Mouse (Mus musculus) hindbrain, postnatal 0 days (tissue): ENCODE results near the gene Shb. TPM values are rescaled to one million over a fixed set of nuclear protein-coding genes. Genes with fewer than 3 reads are reported as not detected.

Experiments
- ATAC-seq: fragments of 200-750 bp; cut with Nextera tagmentation; 2 replicates; pipeline ENCODE4 v1.8.0; 2017; ENCODE audit warnings: mild to moderate bottlenecking, moderate TSS enrichment, moderate library complexity
- DNase-seq: peaks from one replicate; pipeline ENCODE4 v3.0.0-alpha.2; 2015; ENCODE audit warnings: low spot score
- H3K27ac ChIP-seq: fragments of 300-500 bp; sonication (generic); 2 replicates; pipeline ENCODE4 v1.5.1; 2014; ENCODE audit warnings: mild to moderate bottlenecking
- H3K27me3 ChIP-seq: fragments of 300-500 bp; sonication (generic); 2 replicates; pipeline ENCODE4 v1.6.1; 2014; ENCODE audit warnings: low read length, mixed read lengths; ENCODE audit not compliant: insufficient read depth
- H3K36me3 ChIP-seq: fragments of 300-500 bp; sonication (generic); 2 replicates; pipeline ENCODE4 v1.6.1; 2014; ENCODE audit warnings: low read length, mixed read lengths; ENCODE audit not compliant: insufficient read depth
- H3K4me1 ChIP-seq: fragments of 300-500 bp; sonication (generic); 2 replicates; pipeline ENCODE4 v1.6.1; 2014; ENCODE audit warnings: antibody characterized with exemption, low read length, mixed read lengths; ENCODE audit not compliant: insufficient read depth
- H3K4me2 ChIP-seq: fragments of 300-500 bp; sonication (generic); 2 replicates; pipeline ENCODE4 v1.6.1; 2014; ENCODE audit warnings: low read depth, mild to moderate bottlenecking, low read length, moderate library complexity, mixed read lengths
- H3K4me3 ChIP-seq: fragments of 300-500 bp; sonication (generic); 2 replicates; pipeline ENCODE4 v1.5.1; 2014; ENCODE audit warnings: low read length
- H3K9ac ChIP-seq: fragments of 300-500 bp; sonication (generic); replicated peaks from 2 replicates; pipeline ENCODE4 v1.6.1; 2014; ENCODE audit warnings: mild to moderate bottlenecking, low read length, moderate library complexity, mixed read lengths
- H3K9me3 ChIP-seq: fragments of 300-500 bp; sonication (generic); 2 replicates; pipeline ENCODE4 v1.6.1; 2016; ENCODE audit warnings: low read length, mixed read lengths
- CTCF ChIP-seq: IDR thresholded peaks from 2 replicates; pipeline ENCODE4 v1.5.1; 2016; ENCODE audit warnings: antibody characterized with exemption, control low read depth, low read depth
- WGBS: fragments of 180-500 bp; shearing (Covaris S2); extraction: QIAGEN DNeasy Blood & Tissue Kit; methylation state at CpG from one replicate; pipeline ENCODE4 v1.1.7; 2014; 5-methylcytosine and 5-hydroxymethylcytosine counted together
- polyA plus RNA-seq: library from polyadenylated mRNA; unstranded; fragments of >200 nt; fragmentation: Nextera tagmentation; extraction: Ambion mirVana; gene quantifications from 2 replicates; pipeline ENCODE4 v1.2.1, GENCODE M21; 2015
- total RNA-seq: library from RNA; depleted of rRNA; stranded (reverse); fragments of >200 nt; gene quantifications from 2 replicates; pipeline ENCODE4 v1.2.3, GENCODE M21; 2014

Gene Shb
- total and polyA plus RNA-seq, 2 experiments from 2014 or later, result 6.1 to 33.6 TPM

GRCm38 (mm10) chr4:45552571-45552970, 20.3 kb upstream of the Shb start:
- 49% methylated on average over 4 of the region's 4 CpGs for whole genome bisulfite sequencing
- Histone ChIP-seq H3K4me2 (no peak overlapping the region), H3K36me3 (no peaks in the 10 kb centered on the region), H3K9ac (no peak overlapping the region), H3K4me1 (no peaks in the 10 kb centered on the region), H3K4me3 (no peak overlapping the region), H3K9me3 (no peaks in the 10 kb centered on the region), H3K27ac (no peak overlapping the region), H3K27me3 (no peaks in the 10 kb centered on the region)
- DNase-seq (no peak), ATAC-seq (no peak)
- no peak for TF ChIP-seq CTCF

- no peak for TF ChIP-seq CTCF
- H3K27ac ChIP-seq, result no peak overlapping the region
- ATAC-seq, result no peak
- H3K4me2 ChIP-seq, result no peak overlapping the region
- H3K4me1 ChIP-seq, result no peaks in the 10 kb centered on the region
- H3K27me3 ChIP-seq, result no peaks in the 10 kb centered on the region
- 47% methylated on average over 2 of the region's 2 CpGs for WGBS
- no peaks in the 10 kb centered on the region for H3K36me3 ChIP-seq
- DNase-seq, result no peak
- H3K4me3 ChIP-seq, result no peak overlapping the region
- no peaks in the 10 kb centered on the region for H3K9me3 ChIP-seq
- H3K9ac ChIP-seq, result no peak overlapping the region
Observed at GRCm38 (mm10) chr4:45550970-45551369, 18.7 kb upstream of the Shb start.

GRCm38 (mm10) chr4:45549514-45549913, 17.2 kb upstream of the Shb start:
- DNase-seq, result peak; percentile 49

GRCm38 (mm10) chr4:45545851-45546250, 13.6 kb upstream of the Shb start:
- no peak for DNase-seq
- H3K9me3 ChIP-seq, result no peaks in the 10 kb centered on the region
- H3K36me3 ChIP-seq, result no peaks in the 10 kb centered on the region
- H3K4me2 ChIP-seq, result no peak overlapping the region
- no peaks in the 10 kb centered on the region for H3K4me1 ChIP-seq
- H3K4me3 ChIP-seq, result no peak overlapping the region
- no peak for ATAC-seq
- no peak overlapping the region for H3K9ac ChIP-seq
- no peak for TF ChIP-seq CTCF
- H3K27me3 ChIP-seq, result no peaks in the 10 kb centered on the region
- 57% methylated on average over 8 of the region's 8 CpGs for WGBS
- no peak overlapping the region for H3K27ac ChIP-seq

More at GRCm38 (mm10) chr4:45549514-45549913, 17.2 kb upstream of the Shb start:
- H3K27me3 ChIP-seq, result no peaks in the 10 kb centered on the region
- no peak overlapping the region for H3K4me3 ChIP-seq
- H3K4me1 ChIP-seq, result no peaks in the 10 kb centered on the region
- 67% methylated on average over 5 of the region's 5 CpGs for WGBS
- no peak overlapping the region for H3K9ac ChIP-seq
- no peaks in the 10 kb centered on the region for H3K9me3 ChIP-seq
- ATAC-seq, result no peak
- peak; percentile 69 for TF ChIP-seq CTCF
- H3K4me2 ChIP-seq, result no peak overlapping the region
- H3K36me3 ChIP-seq, result no peaks in the 10 kb centered on the region
- H3K27ac ChIP-seq, result no peak overlapping the region

GRCm38 (mm10) chr4:45543481-45544051, 11.3 kb upstream of the Shb start:
- TF ChIP-seq CTCF, result no peak
- WGBS, result 52% methylated on average over 3 of the region's 3 CpGs
- Histone ChIP-seq H3K4me2 (no peak overlapping the region), H3K4me3 (no peak overlapping the region), H3K9me3 (no peaks in the 10 kb centered on the region), H3K9ac (no peak overlapping the region), H3K27me3 (no peaks in the 10 kb centered on the region; the same call in 1 of the 2 replicates), H3K27ac (no peak overlapping the region), H3K4me1 (no peaks in the 10 kb centered on the region), H3K36me3 (no peaks in the 10 kb centered on the region)
- ATAC-seq (no peak), DNase-seq (peak; percentile 26)

GRCm38 (mm10) chr4:45540151-45540933, 8.1 kb upstream of the Shb start:
- H3K4me1 ChIP-seq, result no peaks in the 10 kb centered on the region
- H3K36me3 ChIP-seq, result no peaks in the 10 kb centered on the region
- 53% methylated on average over 15 of the region's 15 CpGs for whole genome bisulfite sequencing
- no peak overlapping the region for H3K27ac ChIP-seq
- no peak overlapping the region for H3K4me2 ChIP-seq
- no peak for TF ChIP-seq CTCF
- H3K9me3 ChIP-seq, result no peaks in the 10 kb centered on the region
- H3K4me3 ChIP-seq, result no peak overlapping the region
- ATAC-seq (peak; percentile 53; the same call in 1 of the 2 replicates), DNase-seq (peak; percentile 68)
- H3K9ac ChIP-seq, result no peak overlapping the region
- H3K27me3 ChIP-seq, result no peaks in the 10 kb centered on the region; the same call in 1 of the 2 replicates

GRCm38 (mm10) chr4:45539187-45539586, 6.9 kb upstream of the Shb start:
- no peak for TF ChIP-seq CTCF
- Histone ChIP-seq H3K4me1 (no peaks in the 10 kb centered on the region), H3K36me3 (no peaks in the 10 kb centered on the region), H3K27ac (no peak overlapping the region), H3K9me3 (no peaks in the 10 kb centered on the region), H3K4me2 (no peak overlapping the region), H3K9ac (no peak overlapping the region), H3K27me3 (no peaks in the 10 kb centered on the region; the same call in 1 of the 2 replicates), H3K4me3 (no peak overlapping the region)
- DNase-seq (no peak), ATAC-seq (no peak)
